Mouse (Mus musculus) CH12.LX (cell line): ENCODE data around the gene Dnah7c.

Experiments used
- CHD2 ChIP-seq: IDR thresholded peaks from 2 replicates; pipeline ENCODE4 v1.6.1; 2011; ENCODE audit warnings: low read length, improper control_type of control experiment
- CTCF ChIP-seq, 2 experiments: IDR thresholded peaks in 1 of 2; conservative IDR thresholded peaks in 1 of 2; 2 replicates each; pipeline ENCODE4 v1.5.1; 2011 to 2012; ENCODE audit warnings: low read depth in 2 of 2, low read length in 2 of 2, improper control_type of control experiment in 1 of 2, inconsistent platforms in 1 of 2, mild to moderate bottlenecking in 1 of 2, moderate library complexity in 1 of 2
- E2F4 ChIP-seq: IDR thresholded peaks from 2 replicates; pipeline ENCODE4 v1.6.1; 2011; ENCODE audit warnings: low read depth, low read length, improper control_type of control experiment; ENCODE audit not compliant: insufficient replicate concordance
- ELF1 ChIP-seq: IDR thresholded peaks from 2 replicates; pipeline ENCODE4 v1.6.1; 2014; ENCODE audit warnings: low read depth, mild to moderate bottlenecking, inconsistent platforms, low read length, improper control_type of control experiment
- GABPA ChIP-seq: IDR thresholded peaks from 2 replicates; pipeline ENCODE4 v1.6.1; 2012; ENCODE audit warnings: low read depth, low read length, improper control_type of control experiment, inconsistent platforms; ENCODE audit not compliant: insufficient replicate concordance
- HCFC1 ChIP-seq: IDR thresholded peaks from 2 replicates; pipeline ENCODE4 v1.6.1; 2012; ENCODE audit warnings: low read depth, mild to moderate bottlenecking, inconsistent platforms, low read length, improper control_type of control experiment
- MAFK ChIP-seq: IDR thresholded peaks from 2 replicates; pipeline ENCODE4 v1.6.1; 2011; ENCODE audit warnings: low read length, improper control_type of control experiment; ENCODE audit not compliant: insufficient replicate concordance
- POLR2A ChIP-seq: IDR thresholded peaks from 2 replicates; pipeline ENCODE4 v1.6.1; 2011; ENCODE audit warnings: low read depth, mild to moderate bottlenecking, improper control_type of control experiment, low read length
- SIN3A ChIP-seq: IDR thresholded peaks from 2 replicates; pipeline ENCODE4 v1.6.1; 2012; ENCODE audit warnings: low read length, improper control_type of control experiment, inconsistent platforms

GRCm38 (mm10) chr1:46544812-46545421 lies 119.5 kb downstream of the Dnah7c start:
- TF ChIP-seq SIN3A (no peak), POLR2A (no peak), MAFK (no peak), CTCF (conservative IDR thresholded peaks at IDR 0.05 in 1 of 2, IDR thresholded peaks at IDR 0.05 in 1 of 2; ENCODE audit: low read depth in 2 of 2, low read length in 2 of 2) (no peak), GABPA (no peak), E2F4 (no peak), CHD2 (no peak), ELF1 (no peak), HCFC1 (no peak)
